Mouse (Mus musculus) layer of hippocampus, adult 2 months (tissue): ENCODE data around the gene Gm13290. TPM values are rescaled to one million over a fixed set of nuclear protein-coding genes. Genes with fewer than 3 reads are reported as not detected.
"Not testable (repeated sequence)": the region's sequence is repeated elsewhere in the genome, so short reads cannot be mapped to it uniquely, and the experiment has no call there.

Experiments used
- DNase-seq, 2 experiments: peaks; one replicate each; pipeline ENCODE4 v3.0.0; 2022; ENCODE audit warnings: low spot score in 2 of 2
- H3K27ac ChIP-seq: fragments of 200-600 bp; 2 replicates; pipeline ENCODE4 v1.8.1; 2022
- H3K4me3 ChIP-seq: fragments of 200-600 bp; 2 replicates; pipeline ENCODE4 v1.8.1; 2022; ENCODE audit warnings: mild to moderate bottlenecking
- CTCF ChIP-seq: fragments of 200-600 bp; conservative IDR thresholded peaks from 2 replicates; pipeline ENCODE4 v1.8.1; 2022; ENCODE audit warnings: antibody characterized with exemption, mild to moderate bottlenecking, moderate library complexity
- total RNA-seq, 2 experiments: library from RNA; stranded (reverse); gene quantifications; 2 replicates each; pipeline ENCODE4 v1.2.3; 2021

The Gm13290 gene
- total RNA-seq, 2 experiments from 2014 or later, result not detected

DNA sequence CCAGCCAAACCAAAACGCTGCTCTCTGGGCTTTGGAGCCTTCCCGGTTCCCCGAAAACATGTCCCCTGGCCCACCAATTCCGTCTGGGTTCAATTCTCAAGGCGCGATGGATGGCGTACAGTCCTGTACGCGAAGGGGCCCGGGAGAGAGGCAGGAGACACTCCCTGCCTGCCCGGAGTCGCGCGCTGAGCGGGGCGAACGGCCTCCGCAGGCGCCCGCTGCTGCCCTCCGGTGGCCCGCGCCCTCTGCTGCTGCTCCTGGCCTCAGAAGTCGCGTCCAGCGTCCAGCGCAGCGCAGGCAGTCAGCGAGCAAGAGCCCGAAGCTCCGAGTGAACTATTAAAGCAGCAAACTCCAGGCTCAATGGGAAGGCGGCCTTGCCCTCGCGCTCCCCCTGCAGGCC lies 32.1 kb downstream of the Gm13290 start:
- not testable (repeated sequence) for DNase-seq, H3K4me3 ChIP-seq, H3K27ac ChIP-seq
- peak; percentile 21 for TF ChIP-seq CTCF

DNA sequence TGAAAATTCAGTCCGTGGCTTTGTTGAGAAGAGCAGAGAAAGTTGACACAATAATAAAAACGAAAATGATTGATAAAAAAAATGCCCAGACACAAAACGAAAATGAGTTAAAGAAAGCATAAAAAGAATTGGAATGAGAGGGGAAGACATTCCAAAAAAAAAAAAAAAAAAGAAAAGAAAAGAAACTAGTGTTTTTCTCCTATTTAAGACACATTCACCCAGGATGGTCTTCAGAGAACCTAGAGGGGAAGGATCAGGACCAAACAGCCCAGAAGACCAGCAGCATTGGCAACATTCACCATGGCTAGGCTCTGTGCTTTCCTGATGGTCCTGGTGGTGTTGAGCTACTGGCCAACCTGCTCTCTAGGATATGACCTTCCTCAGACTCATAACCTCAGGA lies 42.3 kb downstream of the Gm13290 start, which contains the start of gene Ifna7:
Gene Ifna7, plus strand, starts transcription at position 301 of the 400 bp plus-strand sequence.
- TF ChIP-seq CTCF, result no peak
- H3K27ac ChIP-seq, result no peak within 1 kb of the TSS
- no peak for DNase-seq
- H3K4me3 ChIP-seq, result no peak within 1 kb of the TSS

DNA sequence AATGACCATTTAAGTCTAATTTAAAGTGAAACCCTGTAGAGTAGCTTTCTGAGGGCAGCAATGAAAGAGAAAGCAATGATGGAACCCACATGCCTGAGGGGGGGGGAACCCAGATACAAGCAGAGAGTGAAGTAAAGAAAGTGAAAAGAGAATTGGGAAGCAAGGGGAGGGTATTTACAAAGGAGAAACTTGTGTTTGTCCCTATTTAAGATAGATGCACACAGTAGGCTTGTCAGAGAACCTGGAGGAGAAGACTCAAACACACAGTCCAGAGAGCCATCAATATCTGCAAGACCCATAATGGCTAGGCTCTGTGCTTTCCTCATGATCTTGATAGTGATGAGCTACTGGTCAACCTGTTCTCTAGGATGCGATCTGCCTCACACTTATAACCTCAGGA lies 46.0 kb downstream of the Gm13290 start, which contains the start of gene Ifna11:
Gene Ifna11, plus strand, starts transcription at position 301 of the 400 bp plus-strand sequence.
- no peak within 1 kb of the TSS for H3K4me3 ChIP-seq
- TF ChIP-seq CTCF, result no peak
- no peak within 1 kb of the TSS for H3K27ac ChIP-seq
- no peak for DNase-seq

DNA sequence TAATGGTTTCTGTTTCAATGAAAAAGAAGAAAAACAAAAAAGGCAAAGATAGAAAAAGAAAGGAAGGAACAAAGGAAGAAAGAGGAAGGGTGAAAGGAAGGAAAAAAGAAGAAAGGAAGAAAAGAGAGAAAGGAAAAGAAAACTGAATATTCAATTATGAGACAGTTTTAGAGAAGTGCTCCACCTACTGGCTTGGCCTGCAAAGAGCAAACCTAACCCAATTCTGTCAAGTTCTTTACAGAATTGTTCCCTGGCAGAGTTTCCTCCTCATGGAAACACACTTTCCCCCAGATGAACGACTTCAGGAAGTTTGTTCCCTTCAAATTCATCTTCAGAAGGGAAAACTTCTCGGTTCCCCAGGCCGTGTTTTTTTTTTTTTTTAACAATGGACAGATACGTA lies 49.4 kb downstream of the Gm13290 start:
- peak in 1 of 2 experiments; percentile 21 for DNase-seq
- Histone ChIP-seq H3K27ac (no peak overlapping the region), H3K4me3 (no peak overlapping the region)
- peak; percentile 82 for TF ChIP-seq CTCF

Other genes with a start within 250 kb of the Gm13290 start
- not detected for gene Ifna15, start 215.6 kb upstream of the Gm13290 start, total RNA-seq
- not detected for gene Ifna14, start 202.0 kb upstream of the Gm13290 start, total RNA-seq
- gene Ifna9, start 181.4 kb upstream of the Gm13290 start, total RNA-seq, result not detected
- gene Ifna12, start 170.5 kb upstream of the Gm13290 start, total RNA-seq, result not detected
- not detected for gene C87499, start 139.4 kb upstream of the Gm13290 start, total RNA-seq
- not detected for gene Ifna13, start 129.4 kb upstream of the Gm13290 start, total RNA-seq
- not detected for gene Ifna16, start 96.9 kb upstream of the Gm13290 start, total RNA-seq
- not detected for gene Ifna2, start 89.9 kb upstream of the Gm13290 start, total RNA-seq
- not detected for gene Ifnab, start 82.5 kb upstream of the Gm13290 start, total RNA-seq
- gene Gm26566, start 52.0 kb upstream of the Gm13290 start, total RNA-seq, result 1 to 10 TPM; 1.3 to 1.5 TPM
- gene Klhl9, start 51.4 kb upstream of the Gm13290 start, total RNA-seq, result 100 to 1,000 TPM; 105 to 107 TPM
- not detected for gene Gm13271, start 19.0 kb upstream of the Gm13290 start, total RNA-seq
- not detected for gene Gm13283, start 13.7 kb upstream of the Gm13290 start, total RNA-seq
- gene Gm13289, start 3.1 kb downstream of the Gm13290 start, total RNA-seq, result not detected
- not detected for gene Gm13272, start 6.0 kb downstream of the Gm13290 start, total RNA-seq
- not detected for gene Ifnz, start 8.3 kb downstream of the Gm13290 start, total RNA-seq
- not detected for gene Gm13276, start 11.9 kb downstream of the Gm13290 start, total RNA-seq
- not detected for gene Gm13277, start 14.8 kb downstream of the Gm13290 start, total RNA-seq
- not detected for gene Gm13278, start 17.7 kb downstream of the Gm13290 start, total RNA-seq
- not detected for gene Gm13275, start 20.7 kb downstream of the Gm13290 start, total RNA-seq
- not detected for gene Gm13279, start 23.6 kb downstream of the Gm13290 start, total RNA-seq
- not detected for gene Gm13285, start 25.8 kb downstream of the Gm13290 start, total RNA-seq
- not detected for gene Gm13287, start 29.4 kb downstream of the Gm13290 start, total RNA-seq
- not detected for gene Gm13288, start 31.7 kb downstream of the Gm13290 start, total RNA-seq
- not detected for gene Ifna7, start 42.4 kb downstream of the Gm13290 start, total RNA-seq
- gene Ifna11, start 46.1 kb downstream of the Gm13290 start, total RNA-seq, result not detected
- not detected for gene Ifna6, start 53.6 kb downstream of the Gm13290 start, total RNA-seq
- not detected for gene Ifna5, start 61.7 kb downstream of the Gm13290 start, total RNA-seq
- gene Ifna4, start 68.0 kb downstream of the Gm13290 start, total RNA-seq, result not detected
- not detected for gene Ifna1, start 76.3 kb downstream of the Gm13290 start, total RNA-seq
- not detected for gene Ifne, start 106.4 kb downstream of the Gm13290 start, total RNA-seq